Mouse (Mus musculus) limb, embryonic 15.5 days (tissue): ENCODE measurements around the gene Spaca6. TPM values are rescaled to one million over a fixed set of nuclear protein-coding genes. Genes with fewer than 3 reads are reported as not detected.
"Not testable (repeated sequence)": the region's sequence is repeated elsewhere in the genome, so short reads cannot be mapped to it uniquely, and the experiment has no call there.

Experiments
- ATAC-seq: fragments of 200-750 bp; cut with Nextera tagmentation; 2 replicates; pipeline ENCODE4 v1.8.0; 2017; ENCODE audit warnings: low read depth, moderate TSS enrichment; ENCODE audit not compliant: insufficient number of reproducible peaks, low FRiP score, low TSS enrichment
- H3K27ac ChIP-seq: fragments of 300-500 bp; sonication (generic); 2 replicates; pipeline ENCODE4 v1.5.1; 2015; ENCODE audit warnings: moderate library complexity, mild to moderate bottlenecking, inconsistent platforms
- H3K27me3 ChIP-seq: fragments of 300-500 bp; sonication (generic); 2 replicates; pipeline ENCODE4 v1.6.1; 2015; ENCODE audit warnings: inconsistent platforms
- H3K36me3 ChIP-seq: fragments of 300-500 bp; sonication (generic); 2 replicates; pipeline ENCODE4 v1.6.1; 2015; ENCODE audit warnings: inconsistent platforms
- H3K4me1 ChIP-seq: fragments of 300-500 bp; sonication (generic); 2 replicates; pipeline ENCODE4 v1.6.1; 2015; ENCODE audit warnings: inconsistent platforms
- H3K4me2 ChIP-seq: fragments of 300-500 bp; sonication (generic); 2 replicates; pipeline ENCODE4 v1.6.1; 2015; ENCODE audit warnings: mild to moderate bottlenecking, inconsistent platforms
- H3K4me3 ChIP-seq: fragments of 300-500 bp; sonication (generic); 2 replicates; pipeline ENCODE4 v1.5.1; 2015; ENCODE audit warnings: mild to moderate bottlenecking, inconsistent platforms
- H3K9ac ChIP-seq: fragments of 300-500 bp; sonication (generic); 2 replicates; pipeline ENCODE4 v1.6.1; 2015; ENCODE audit warnings: inconsistent platforms
- H3K9me3 ChIP-seq: fragments of 300-500 bp; sonication (generic); 2 replicates; pipeline ENCODE4 v1.6.1; 2016; ENCODE audit warnings: inconsistent platforms
- WGBS: fragments of 180-500 bp; shearing (Covaris S2); methylation state at CpG from one replicate; pipeline ENCODE4 v1.1.7; 2015; 5-methylcytosine and 5-hydroxymethylcytosine counted together
- polyA plus RNA-seq: library from polyadenylated mRNA; unstranded; fragments of >200 nt; fragmentation: Nextera tagmentation; extraction: Ambion mirVana; gene quantifications from 2 replicates; pipeline ENCODE4 v1.2.1, GENCODE M21; 2015

The Spaca6 gene
- polyA plus RNA-seq, 1 experiment from 2014 or later: 36.6 TPM

- peaks cover 32% of the 10 kb centered on the region for H3K36me3 ChIP-seq
- H3K4me1 ChIP-seq: peaks cover 51% of the 10 kb centered on the region
- peak overlapping the region; percentile 81 for H3K4me3 ChIP-seq
- WGBS: 38% methylated on average over 23 of the region's 23 CpGs
- H3K9me3 ChIP-seq: no peaks in the 10 kb centered on the region
- no peaks in the 10 kb centered on the region for H3K27me3 ChIP-seq
- H3K4me2 ChIP-seq: peak overlapping the region; percentile 71
- peak overlapping the region; percentile 99 for H3K27ac ChIP-seq
- peak overlapping the region; percentile 72 for H3K9ac ChIP-seq
- ATAC-seq: no peak
These were observed 3.0 kb downstream of the Spaca6 start for GRCm38 (mm10) chr17:17829816-17830535.

DNA sequence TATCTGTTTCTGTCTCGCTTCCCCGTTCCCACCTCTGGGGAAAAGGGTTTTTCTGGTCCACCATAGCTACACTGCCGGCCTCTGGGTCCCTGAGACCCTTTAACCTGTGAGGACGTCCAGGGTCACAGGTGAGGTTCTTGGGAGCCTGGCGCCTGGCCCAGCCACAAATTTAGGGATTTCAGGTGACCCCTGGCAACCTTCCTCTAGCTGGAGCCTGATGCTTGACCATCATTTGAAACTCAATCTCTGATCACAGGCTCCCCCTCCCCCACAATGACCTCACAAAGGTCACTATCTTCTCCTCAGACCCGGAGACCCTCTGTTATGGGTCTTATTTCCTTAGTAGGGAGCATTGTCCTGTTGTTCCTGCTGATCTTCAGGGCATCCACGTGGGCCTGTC is 3.8 kb downstream of the Spaca6 start:
- Histone ChIP-seq H3K4me1 (peaks cover 55% of the 10 kb centered on the region), H3K27ac (peak overlapping the region; percentile 11; the same call in 1 of the 2 replicates), H3K9ac (no peak overlapping the region), H3K27me3 (no peaks in the 10 kb centered on the region), H3K4me2 (peak overlapping the region; percentile 71), H3K36me3 (peaks cover 37% of the 10 kb centered on the region), H3K9me3 (no peaks in the 10 kb centered on the region), H3K4me3 (peak overlapping the region; percentile 81)
- 67% methylated on average over 7 of the region's 7 CpGs for WGBS
- no peak for ATAC-seq

- Histone ChIP-seq H3K9ac (no peak overlapping the region), H3K27ac (no peak overlapping the region; the same call in 1 of the 2 replicates), H3K9me3 (no peaks in the 10 kb centered on the region), H3K4me1 (peaks cover 78% of the 10 kb centered on the region), H3K36me3 (peaks cover 56% of the 10 kb centered on the region), H3K4me2 (no peak overlapping the region), H3K27me3 (no peaks in the 10 kb centered on the region), H3K4me3 (no peak overlapping the region)
- WGBS: 7% methylated on average over 1 of the region's 1 CpGs
- no peak for ATAC-seq
These were observed 7.9 kb downstream of the Spaca6 start for GRCm38 (mm10) chr17:17834896-17835295.

DNA sequence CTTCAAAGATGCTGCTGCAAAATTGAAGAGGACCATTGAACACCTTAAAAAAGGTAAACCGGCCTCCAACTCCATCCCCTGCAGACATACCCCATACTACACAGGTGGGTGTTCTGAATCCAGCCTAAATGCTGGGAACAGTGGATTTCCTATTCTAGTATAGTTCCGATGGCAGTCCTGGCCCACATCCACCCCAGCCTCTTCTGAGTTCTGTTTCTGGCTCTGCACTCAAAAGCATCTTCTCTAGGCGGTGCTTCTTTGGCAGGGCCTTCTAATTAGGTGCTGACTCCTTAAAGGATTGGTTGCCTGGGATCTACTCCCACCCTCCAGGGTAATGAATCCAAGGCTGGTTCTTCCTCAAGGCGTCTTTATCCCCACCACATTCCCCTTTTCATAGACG is 9.1 kb downstream of the Spaca6 start:
- Histone ChIP-seq H3K4me2 (no peak overlapping the region), H3K4me3 (no peak overlapping the region), H3K27ac (peak overlapping the region; percentile 86; the same call in 1 of the 2 replicates), H3K27me3 (no peaks in the 10 kb centered on the region), H3K9me3 (no peaks in the 10 kb centered on the region), H3K36me3 (peaks cover 60% of the 10 kb centered on the region), H3K9ac (no peak overlapping the region), H3K4me1 (peaks cover 66% of the 10 kb centered on the region)
- no peak for ATAC-seq
- WGBS: 70% methylated on average over 5 of the region's 5 CpGs

DNA sequence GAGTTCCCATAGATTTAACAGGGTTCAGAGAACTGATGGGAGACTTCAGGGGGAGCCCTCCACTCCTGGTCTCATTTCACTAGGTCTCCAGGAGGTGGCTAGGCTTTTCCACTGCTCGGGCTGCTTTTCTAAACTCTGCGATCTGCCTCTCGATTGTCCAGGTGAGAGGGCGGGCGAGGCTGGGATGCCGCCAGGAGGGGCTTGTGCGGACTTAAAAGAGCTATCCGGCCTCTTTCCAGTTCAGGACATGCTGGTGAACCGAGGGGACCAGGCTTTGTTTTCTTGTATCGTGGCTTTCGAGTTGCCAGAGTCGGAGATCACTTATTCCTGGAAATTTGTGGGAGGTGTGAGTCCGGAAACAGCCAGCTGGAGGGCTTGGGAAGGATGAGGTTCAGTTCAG is 10.5 kb downstream of the Spaca6 start:
- WGBS: 7% methylated on average over 13 of the region's 13 CpGs
- H3K36me3 ChIP-seq: peaks cover 57% of the 10 kb centered on the region
- H3K9ac ChIP-seq: peak overlapping the region; percentile 35; the same call in 1 of the 2 replicates
- H3K27me3 ChIP-seq: no peaks in the 10 kb centered on the region
- no peaks in the 10 kb centered on the region for H3K9me3 ChIP-seq
- peak overlapping the region; percentile 86 for H3K27ac ChIP-seq
- H3K4me2 ChIP-seq: peak overlapping the region; percentile 65
- H3K4me1 ChIP-seq: peaks cover 55% of the 10 kb centered on the region
- peak overlapping the region; percentile 41 for H3K4me3 ChIP-seq
- no peak for ATAC-seq

DNA sequence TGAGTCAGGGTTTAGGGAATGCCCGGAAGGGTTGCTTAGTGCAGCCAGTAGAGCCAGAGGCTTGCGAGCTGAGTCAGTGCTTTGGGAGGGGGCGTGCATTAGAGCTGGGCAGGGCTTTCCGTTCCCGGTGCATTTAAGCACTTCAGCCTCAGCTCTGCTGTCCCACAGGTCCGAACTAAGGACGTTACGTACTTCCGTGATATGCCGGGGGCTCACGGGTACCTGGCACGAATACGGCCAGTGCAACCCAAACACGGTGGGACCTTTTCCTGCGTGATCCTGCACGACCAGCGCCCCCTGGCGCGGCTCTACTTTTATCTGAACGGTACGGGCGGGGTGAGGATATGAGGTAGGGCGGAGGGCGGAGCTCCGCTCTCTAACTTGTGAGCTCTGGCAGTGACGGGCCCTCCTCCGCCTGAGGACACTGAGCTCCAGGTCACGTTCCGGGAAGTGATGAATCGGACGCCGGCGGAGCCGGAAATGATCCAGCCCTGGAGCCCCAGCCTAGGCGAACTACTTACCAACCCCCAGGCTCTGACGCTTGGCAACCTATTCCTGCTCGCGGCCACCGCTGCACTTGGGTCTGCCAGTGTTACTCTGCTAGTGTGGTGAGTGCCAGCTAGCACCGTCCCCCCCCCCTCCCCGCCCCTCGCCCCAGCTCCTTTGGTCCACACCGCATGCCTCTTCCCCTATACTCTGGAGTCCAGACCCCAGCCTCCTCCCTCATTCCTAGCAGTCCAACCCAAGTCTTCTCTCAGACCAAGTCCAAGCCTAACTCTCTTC is 11.2 kb downstream of the Spaca6 start:
- Histone ChIP-seq H3K27ac (peak overlapping the region; percentile 86), H3K4me3 (peak overlapping the region; percentile 41), H3K27me3 (no peaks in the 10 kb centered on the region), H3K9me3 (no peaks in the 10 kb centered on the region), H3K36me3 (peaks cover 61% of the 10 kb centered on the region), H3K4me1 (peaks cover 52% of the 10 kb centered on the region), H3K9ac (peak overlapping the region; percentile 35; the same call in 1 of the 2 replicates), H3K4me2 (peak overlapping the region; percentile 65)
- 1% methylated on average over 43 of the region's 43 CpGs for WGBS
- peak; percentile 94 for ATAC-seq

DNA sequence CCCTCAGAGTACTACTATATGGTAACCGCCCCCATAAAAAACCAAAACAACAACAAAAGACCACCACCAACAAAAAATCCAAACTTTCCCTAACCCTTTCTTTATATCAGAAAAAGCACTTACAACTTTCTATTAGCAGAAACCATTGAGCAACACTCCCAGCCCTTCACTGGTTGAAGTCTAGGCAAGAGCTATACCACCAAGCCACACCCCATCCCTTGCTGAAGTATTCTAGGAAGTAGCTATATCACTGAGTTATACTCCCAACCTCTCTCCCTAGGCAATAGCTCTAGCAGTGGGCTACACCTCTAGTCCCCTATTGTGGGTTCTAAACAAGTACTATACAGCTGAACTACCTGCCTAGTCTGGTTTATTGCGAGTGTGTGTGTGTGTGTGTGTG is 12.3 kb downstream of the Spaca6 start:
- H3K9me3 ChIP-seq: no peaks in the 10 kb centered on the region
- 87% methylated on average over 2 of the region's 2 CpGs for WGBS
- H3K9ac ChIP-seq: no peak overlapping the region
- H3K4me3 ChIP-seq: no peak overlapping the region
- H3K27me3 ChIP-seq: no peaks in the 10 kb centered on the region
- H3K27ac ChIP-seq: no peak overlapping the region
- H3K36me3 ChIP-seq: peaks cover 58% of the 10 kb centered on the region
- ATAC-seq: no peak
- H3K4me1 ChIP-seq: peaks cover 42% of the 10 kb centered on the region
- H3K4me2 ChIP-seq: no peak overlapping the region

DNA sequence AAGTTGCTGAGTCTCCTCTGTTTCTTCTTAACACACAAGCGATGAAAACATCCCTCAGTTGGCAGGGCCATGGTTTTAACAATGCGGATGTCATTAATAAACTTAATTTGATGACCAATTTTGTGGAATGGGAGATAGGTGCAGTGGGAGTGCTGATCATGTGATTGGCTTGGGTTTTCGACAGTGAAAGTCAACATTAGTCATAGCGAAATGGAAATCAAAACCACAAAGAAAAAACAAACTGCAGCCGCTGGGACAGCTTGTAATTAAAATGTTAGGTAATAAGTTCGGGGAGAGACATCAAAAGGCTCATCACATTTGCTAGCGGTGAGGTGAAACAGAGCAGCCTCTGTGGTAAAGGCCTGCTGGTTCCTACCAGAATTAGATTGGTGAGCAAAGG is 13.8 kb downstream of the Spaca6 start:
- H3K9ac ChIP-seq: no peak overlapping the region
- WGBS: 83% methylated on average over 7 of the region's 7 CpGs
- H3K9me3 ChIP-seq: no peaks in the 10 kb centered on the region
- no peak overlapping the region for H3K4me2 ChIP-seq
- H3K27ac ChIP-seq: no peak overlapping the region
- no peaks in the 10 kb centered on the region for H3K27me3 ChIP-seq
- no peak for ATAC-seq
- no peak overlapping the region for H3K4me3 ChIP-seq
- peaks cover 27% of the 10 kb centered on the region for H3K4me1 ChIP-seq
- peaks cover 51% of the 10 kb centered on the region for H3K36me3 ChIP-seq

GRCm38 (mm10) chr17:17843534-17844261 is 16.7 kb downstream of the Spaca6 start:
- H3K27ac ChIP-seq: no peak overlapping the region
- no peak overlapping the region for H3K4me3 ChIP-seq
- H3K9me3 ChIP-seq: no peaks in the 10 kb centered on the region
- H3K36me3 ChIP-seq: peaks cover 40% of the 10 kb centered on the region
- no peak overlapping the region for H3K4me2 ChIP-seq
- peak; percentile 50; the same call in 1 of the 2 replicates for ATAC-seq
- WGBS: 72% methylated on average over 27 of the region's 27 CpGs
- no peaks in the 10 kb centered on the region for H3K27me3 ChIP-seq
- H3K4me1 ChIP-seq: peaks cover under 1% of the 10 kb centered on the region; the same call in 1 of the 2 replicates
- H3K9ac ChIP-seq: no peak overlapping the region

DNA sequence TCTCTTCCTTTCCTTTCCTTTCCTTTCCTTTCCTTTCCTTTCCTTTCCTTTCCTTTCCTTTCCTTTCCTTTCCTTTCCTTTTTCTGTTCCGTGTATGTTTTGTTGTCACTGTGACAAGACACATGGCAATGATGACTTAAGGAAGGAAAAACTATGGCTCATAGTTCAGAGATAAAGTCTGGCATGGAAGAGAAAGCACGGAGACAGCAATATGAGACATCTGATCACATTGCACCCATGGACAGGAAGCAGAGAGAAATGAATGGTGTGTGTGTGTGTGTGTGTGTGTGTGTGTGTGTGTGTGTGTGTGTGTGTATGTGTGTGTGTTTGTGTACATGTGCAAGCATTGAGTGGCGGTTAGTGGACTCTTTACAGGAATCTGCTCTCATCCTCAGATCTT is 17.6 kb downstream of the Spaca6 start:
- peaks cover 35% of the 10 kb centered on the region for H3K36me3 ChIP-seq
- ATAC-seq, H3K9ac ChIP-seq, H3K27me3 ChIP-seq, H3K9me3 ChIP-seq, H3K4me3 ChIP-seq, H3K4me2 ChIP-seq, H3K4me1 ChIP-seq, H3K27ac ChIP-seq: not testable (repeated sequence)
- 83% methylated on average over 3 of the region's 3 CpGs for WGBS

- ATAC-seq: no peak
- WGBS: 69% methylated on average over 10 of the region's 10 CpGs
- H3K36me3 ChIP-seq: peaks cover 28% of the 10 kb centered on the region
These were observed 18.4 kb downstream of the Spaca6 start for GRCm38 (mm10) chr17:17845187-17846027.

More at GRCm38 (mm10) chr17:17845187-17846027, 18.4 kb downstream of the Spaca6 start:
- Histone ChIP-seq H3K4me2 (no peak overlapping the region), H3K4me1 (no peaks in the 10 kb centered on the region), H3K9ac (no peak overlapping the region), H3K9me3 (no peaks in the 10 kb centered on the region), H3K27ac (no peak overlapping the region), H3K4me3 (no peak overlapping the region), H3K27me3 (peaks cover 8% of the 10 kb centered on the region; the same call in 1 of the 2 replicates)
